Mouse (Mus musculus): Measurements from ENCODE around the gene Xrcc1. TPM values are rescaled to one million over a fixed set of nuclear protein-coding genes. Genes with fewer than 3 reads are reported as not detected.
A peak's percentile ranks its signal among the peaks of the same experiment; 100 is the strongest.
"Not testable (repeated sequence)": the region's sequence is repeated elsewhere in the genome, so short reads cannot be mapped to it uniquely, and the experiment has no call there.

Xrcc1 gene
- polyA plus RNA-seq, 1 experiment from 2014 or later, result 37.0 TPM

GRCm38 (mm10) chr7:24517077-24517476 is 29.0 kb upstream of the Xrcc1 start:
- TF ChIP-seq CTCF (IDR thresholded peaks at IDR 0.05), result no peak
- no peak for TF ChIP-seq EP300 (IDR thresholded peaks at IDR 0.05)

GRCm38 (mm10) chr7:24517654-24518053 is 28.4 kb upstream of the Xrcc1 start:
- TF ChIP-seq EP300 (IDR thresholded peaks at IDR 0.05) (no peak), CTCF (IDR thresholded peaks at IDR 0.05) (no peak)
- no peak overlapping the region for H3K4me3 ChIP-seq (ENCODE audit: low read depth, low read length)
- H3K27me3 ChIP-seq (replicated peaks; ENCODE audit: insufficient read depth, low read length), result no peaks in the 10 kb centered on the region
- no peaks in the 10 kb centered on the region for H3K9me3 ChIP-seq (ENCODE audit: low read length)
- H3K9ac ChIP-seq (replicated peaks; ENCODE audit: low read depth), result no peak overlapping the region
- no peak overlapping the region for H3K27ac ChIP-seq (ENCODE audit: low read length)
- H3K4me2 ChIP-seq (replicated peaks; ENCODE audit: low read depth, low read length), result no peak overlapping the region
- DNase-seq (ENCODE audit: low spot score) (no peak), ATAC-seq (no peak)
- no peaks in the 10 kb centered on the region for H3K36me3 ChIP-seq (ENCODE audit: insufficient read depth, low read length)
- H3K4me1 ChIP-seq (ENCODE audit: insufficient read depth, low read depth, low read length), result no peaks in the 10 kb centered on the region
- WGBS, result 74% methylated on average over 6 of the region's 6 CpGs

More at GRCm38 (mm10) chr7:24517077-24517476, 29.0 kb upstream of the Xrcc1 start:
- H3K9ac ChIP-seq (replicated peaks; ENCODE audit: low read depth), result no peak overlapping the region
- H3K4me3 ChIP-seq (ENCODE audit: low read depth, low read length), result no peak overlapping the region
- no peaks in the 10 kb centered on the region for H3K9me3 ChIP-seq (ENCODE audit: low read length)
- no peaks in the 10 kb centered on the region for H3K36me3 ChIP-seq (ENCODE audit: insufficient read depth, low read length)
- H3K4me1 ChIP-seq (ENCODE audit: insufficient read depth, low read depth, low read length), result no peaks in the 10 kb centered on the region
- H3K4me2 ChIP-seq (replicated peaks; ENCODE audit: low read depth, low read length), result no peak overlapping the region
- 49% methylated on average over 5 of the region's 5 CpGs for WGBS
- ATAC-seq (no peak), DNase-seq (ENCODE audit: low spot score) (no peak)
- no peak overlapping the region for H3K27ac ChIP-seq (ENCODE audit: low read length)
- H3K27me3 ChIP-seq (replicated peaks; ENCODE audit: insufficient read depth, low read length), result no peaks in the 10 kb centered on the region

- no peak overlapping the region for H3K4me2 ChIP-seq (replicated peaks; ENCODE audit: low read depth, low read length)
- TF ChIP-seq EP300 (IDR thresholded peaks at IDR 0.05), result no peak
- no peak for TF ChIP-seq CTCF (IDR thresholded peaks at IDR 0.05)
- no peak for ATAC-seq
- WGBS, result 37% methylated on average over 3 of the region's 3 CpGs
- no peak overlapping the region for H3K4me3 ChIP-seq (ENCODE audit: low read depth, low read length)
- no peaks in the 10 kb centered on the region for H3K9me3 ChIP-seq (ENCODE audit: low read length)
- no peak overlapping the region for H3K9ac ChIP-seq (replicated peaks; ENCODE audit: low read depth)
- no peak for DNase-seq (ENCODE audit: low spot score)
- no peak overlapping the region for H3K27ac ChIP-seq (ENCODE audit: low read length)
- no peaks in the 10 kb centered on the region for H3K4me1 ChIP-seq (ENCODE audit: insufficient read depth, low read depth, low read length)
- H3K36me3 ChIP-seq (ENCODE audit: insufficient read depth, low read length), result no peaks in the 10 kb centered on the region
- no peaks in the 10 kb centered on the region for H3K27me3 ChIP-seq (replicated peaks; ENCODE audit: insufficient read depth, low read length)
Observed at GRCm38 (mm10) chr7:24519130-24519529, 27.0 kb upstream of the Xrcc1 start.

GRCm38 (mm10) chr7:24520054-24520453 is 26.0 kb upstream of the Xrcc1 start:
- H3K27me3 ChIP-seq (replicated peaks; ENCODE audit: insufficient read depth, low read length); H3K4me1 ChIP-seq (ENCODE audit: insufficient read depth, low read depth, low read length); H3K36me3 ChIP-seq (ENCODE audit: insufficient read depth, low read length); H3K27ac ChIP-seq (ENCODE audit: low read length); H3K4me2 ChIP-seq (replicated peaks; ENCODE audit: low read depth, low read length); H3K4me3 ChIP-seq (ENCODE audit: low read depth, low read length); H3K9me3 ChIP-seq (ENCODE audit: low read length); DNase-seq (ENCODE audit: low spot score); H3K9ac ChIP-seq (replicated peaks; ENCODE audit: low read depth); ATAC-seq: not testable (repeated sequence)
- 87% methylated on average over 9 of the region's 10 CpGs for WGBS

- Histone ChIP-seq H3K27me3 (replicated peaks; ENCODE audit: insufficient read depth, low read length) (no peaks in the 10 kb centered on the region), H3K9me3 (ENCODE audit: low read length) (no peaks in the 10 kb centered on the region), H3K27ac (ENCODE audit: low read length) (no peak overlapping the region), H3K4me3 (ENCODE audit: low read depth, low read length) (no peak overlapping the region), H3K4me2 (replicated peaks; ENCODE audit: low read depth, low read length) (no peak overlapping the region), H3K4me1 (ENCODE audit: insufficient read depth, low read depth, low read length) (no peaks in the 10 kb centered on the region), H3K36me3 (ENCODE audit: insufficient read depth, low read length) (no peaks in the 10 kb centered on the region), H3K9ac (replicated peaks; ENCODE audit: low read depth) (no peak overlapping the region)
- TF ChIP-seq CTCF (IDR thresholded peaks at IDR 0.05) (no peak), EP300 (IDR thresholded peaks at IDR 0.05) (no peak)
- ATAC-seq (peak; percentile 87), DNase-seq (ENCODE audit: low spot score) (peak; percentile 72)
- 34% methylated on average over 5 of the region's 5 CpGs for WGBS
Observed at GRCm38 (mm10) chr7:24522805-24523204, 23.3 kb upstream of the Xrcc1 start.

- no peak overlapping the region for H3K4me2 ChIP-seq (replicated peaks; ENCODE audit: low read depth, low read length)
- TF ChIP-seq CTCF (IDR thresholded peaks at IDR 0.05), result no peak
- TF ChIP-seq EP300 (IDR thresholded peaks at IDR 0.05), result no peak
- 82% methylated on average over 6 of the region's 6 CpGs for WGBS
- ATAC-seq (no peak), DNase-seq (ENCODE audit: low spot score) (no peak)
- no peak overlapping the region for H3K9ac ChIP-seq (replicated peaks; ENCODE audit: low read depth)
- no peaks in the 10 kb centered on the region for H3K36me3 ChIP-seq (ENCODE audit: insufficient read depth, low read length)
- H3K27ac ChIP-seq (ENCODE audit: low read length), result no peak overlapping the region
- no peaks in the 10 kb centered on the region for H3K9me3 ChIP-seq (ENCODE audit: low read length)
- H3K27me3 ChIP-seq (replicated peaks; ENCODE audit: insufficient read depth, low read length), result no peaks in the 10 kb centered on the region
- no peak overlapping the region for H3K4me3 ChIP-seq (ENCODE audit: low read depth, low read length)
- no peaks in the 10 kb centered on the region for H3K4me1 ChIP-seq (ENCODE audit: insufficient read depth, low read depth, low read length)
Observed at GRCm38 (mm10) chr7:24523723-24524122, 22.4 kb upstream of the Xrcc1 start.

GRCm38 (mm10) chr7:24524978-24525377 is 21.1 kb upstream of the Xrcc1 start:
- H3K9me3 ChIP-seq (ENCODE audit: low read length), result no peaks in the 10 kb centered on the region
- H3K27me3 ChIP-seq (replicated peaks; ENCODE audit: insufficient read depth, low read length), result no peaks in the 10 kb centered on the region
- no peak overlapping the region for H3K4me3 ChIP-seq (ENCODE audit: low read depth, low read length)
- H3K36me3 ChIP-seq (ENCODE audit: insufficient read depth, low read length), result no peaks in the 10 kb centered on the region
- DNase-seq (ENCODE audit: low spot score), result no peak
- H3K27ac ChIP-seq (ENCODE audit: low read length), result no peak overlapping the region
- TF ChIP-seq CTCF (IDR thresholded peaks at IDR 0.05), result peak; percentile 28
- no peak for TF ChIP-seq EP300 (IDR thresholded peaks at IDR 0.05)
- no peak overlapping the region for H3K4me2 ChIP-seq (replicated peaks; ENCODE audit: low read depth, low read length)
- ATAC-seq, result no peak
- H3K4me1 ChIP-seq (ENCODE audit: insufficient read depth, low read depth, low read length), result peaks cover 4% of the 10 kb centered on the region; the same call in 1 of the 2 replicates
- H3K9ac ChIP-seq (replicated peaks; ENCODE audit: low read depth), result no peak overlapping the region
- WGBS, result 74% methylated on average over 6 of the region's 6 CpGs
